Mouse (Mus musculus) forebrain, postnatal 0 days (tissue): ENCODE measurements around the gene Gm45521. TPM values are rescaled to one million over a fixed set of nuclear protein-coding genes. Genes with fewer than 3 reads are reported as not detected.

Source experiments
- ATAC-seq: fragments of 200-750 bp; cut with Nextera tagmentation; 2 replicates; pipeline ENCODE4 v1.8.0; 2017; ENCODE audit warnings: mild to moderate bottlenecking, moderate library complexity
- DNase-seq: peaks from one replicate; pipeline ENCODE4 v3.0.0-alpha.2; 2015
- H3K27ac ChIP-seq: fragments of 300-500 bp; sonication (generic); 2 replicates; pipeline ENCODE4 v1.5.1; 2014; ENCODE audit warnings: low read depth, mild to moderate bottlenecking, antibody characterized with exemption, low read length, moderate library complexity, mixed read lengths
- H3K27me3 ChIP-seq: fragments of 300-500 bp; sonication (generic); 2 replicates; pipeline ENCODE4 v1.6.1; 2014; ENCODE audit warnings: mild to moderate bottlenecking, low read length, mixed read lengths; ENCODE audit not compliant: insufficient read depth
- H3K36me3 ChIP-seq: fragments of 300-500 bp; sonication (generic); 2 replicates; pipeline ENCODE4 v1.6.1; 2014; ENCODE audit warnings: mild to moderate bottlenecking, moderate library complexity; ENCODE audit not compliant: insufficient read depth
- H3K4me1 ChIP-seq: fragments of 300-500 bp; sonication (generic); 2 replicates; pipeline ENCODE4 v1.6.1; 2014; ENCODE audit warnings: antibody characterized with exemption; ENCODE audit not compliant: insufficient read depth
- H3K4me2 ChIP-seq: fragments of 300-500 bp; sonication (generic); 2 replicates; pipeline ENCODE4 v1.6.1; 2014; ENCODE audit warnings: low read depth, mild to moderate bottlenecking, moderate library complexity
- H3K4me3 ChIP-seq: fragments of 300-500 bp; sonication (generic); 2 replicates; pipeline ENCODE4 v1.5.1; 2014; ENCODE audit warnings: low read depth, low read length, mixed read lengths
- H3K9ac ChIP-seq: fragments of 300-500 bp; sonication (generic); 2 replicates; pipeline ENCODE4 v1.6.1; 2014; ENCODE audit warnings: mild to moderate bottlenecking
- H3K9me3 ChIP-seq: fragments of 300-500 bp; sonication (generic); 2 replicates; pipeline ENCODE4 v1.6.1; 2016; ENCODE audit warnings: low read length
- CTCF ChIP-seq: sonication (generic); IDR thresholded peaks from 2 replicates; pipeline ENCODE4 v1.5.1; 2016; ENCODE audit warnings: antibody characterized with exemption, control low read depth, low read depth
- WGBS: fragments of 180-500 bp; shearing (Covaris S2); extraction: QIAGEN DNeasy Blood & Tissue Kit; methylation state at CpG from one replicate; pipeline ENCODE4 v1.1.7; 2014; 5-methylcytosine and 5-hydroxymethylcytosine counted together
- polyA plus RNA-seq: library from polyadenylated mRNA; unstranded; fragments of >200 nt; fragmentation: Nextera tagmentation; extraction: Ambion mirVana; gene quantifications from 2 replicates; pipeline ENCODE4 v1.2.1, GENCODE M21; 2015
- total RNA-seq: library from RNA; depleted of rRNA; stranded (reverse); fragments of >200 nt; gene quantifications from 2 replicates; pipeline ENCODE4 v1.2.3, GENCODE M21; 2014

Gene Gm45521
- total and polyA plus RNA-seq, 2 experiments from 2014 or later: not detected

- Histone ChIP-seq H3K9ac (no peak overlapping the region), H3K4me1 (no peaks in the 10 kb centered on the region), H3K4me3 (no peak overlapping the region), H3K27me3 (no peaks in the 10 kb centered on the region), H3K36me3 (no peaks in the 10 kb centered on the region), H3K9me3 (no peaks in the 10 kb centered on the region), H3K4me2 (no peak overlapping the region), H3K27ac (no peak overlapping the region)
- ATAC-seq (no peak), DNase-seq (no peak)
- TF ChIP-seq CTCF: no peak
- 84% methylated on average over 1 of the region's 1 CpGs for WGBS
Observed at GRCm38 (mm10) chr14:7981226-7981625, 24.1 kb downstream of the Gm45521 start.

GRCm38 (mm10) chr14:7986913-7987312 is 29.8 kb downstream of the Gm45521 start:
- Histone ChIP-seq H3K36me3 (no peaks in the 10 kb centered on the region), H3K27ac (no peak overlapping the region), H3K9ac (no peak overlapping the region), H3K4me1 (no peaks in the 10 kb centered on the region), H3K4me3 (no peak overlapping the region), H3K27me3 (no peaks in the 10 kb centered on the region), H3K4me2 (no peak overlapping the region), H3K9me3 (no peaks in the 10 kb centered on the region)
- 94% methylated on average over 6 of the region's 6 CpGs for WGBS
- no peak for TF ChIP-seq CTCF
- no peak for ATAC-seq
- DNase-seq: no peak

- DNase-seq (no peak), ATAC-seq (no peak)
- Histone ChIP-seq H3K27ac (no peak overlapping the region), H3K4me3 (no peak overlapping the region), H3K9me3 (no peaks in the 10 kb centered on the region), H3K4me2 (no peak overlapping the region), H3K27me3 (no peaks in the 10 kb centered on the region), H3K9ac (no peak overlapping the region), H3K36me3 (no peaks in the 10 kb centered on the region), H3K4me1 (no peaks in the 10 kb centered on the region)
- 68% methylated on average over 1 of the region's 1 CpGs for WGBS
- TF ChIP-seq CTCF: no peak
Observed at GRCm38 (mm10) chr14:7989371-7989770, 32.3 kb downstream of the Gm45521 start.

- TF ChIP-seq CTCF: no peak
- Histone ChIP-seq H3K4me1 (no peaks in the 10 kb centered on the region), H3K9ac (no peak overlapping the region), H3K36me3 (no peaks in the 10 kb centered on the region), H3K4me2 (no peak overlapping the region), H3K9me3 (no peaks in the 10 kb centered on the region), H3K4me3 (no peak overlapping the region), H3K27me3 (no peaks in the 10 kb centered on the region), H3K27ac (no peak overlapping the region)
- 79% methylated on average over 3 of the region's 3 CpGs for WGBS
- DNase-seq (no peak), ATAC-seq (no peak)
Observed at GRCm38 (mm10) chr14:7989961-7990360, 32.9 kb downstream of the Gm45521 start.

- Histone ChIP-seq H3K4me2 (no peak overlapping the region), H3K27me3 (no peaks in the 10 kb centered on the region), H3K4me3 (no peak overlapping the region), H3K36me3 (no peaks in the 10 kb centered on the region), H3K9ac (no peak overlapping the region), H3K9me3 (no peaks in the 10 kb centered on the region), H3K27ac (no peak overlapping the region), H3K4me1 (no peaks in the 10 kb centered on the region)
- DNase-seq (no peak), ATAC-seq (no peak)
- no peak for TF ChIP-seq CTCF
- 93% methylated on average over 5 of the region's 5 CpGs for WGBS
Observed at GRCm38 (mm10) chr14:7991108-7991776, 34.2 kb downstream of the Gm45521 start.

- no peak for TF ChIP-seq CTCF
- no peak overlapping the region for H3K27ac ChIP-seq
- WGBS: 74% methylated on average over 6 of the region's 6 CpGs
Observed at GRCm38 (mm10) chr14:7992158-7992557, 35.1 kb downstream of the Gm45521 start.

GRCm38 (mm10) chr14:7994271-7994767 is 37.2 kb downstream of the Gm45521 start, which contains the start of gene Dnase1l3:
Dnase1l3 (minus strand) TSS chr14:7994573.
- TF ChIP-seq CTCF: peak; percentile 39
- no peak within 1 kb of the TSS for H3K9ac ChIP-seq
- 78% methylated on average over 8 of the region's 8 CpGs for WGBS
- H3K27ac ChIP-seq: no peak within 1 kb of the TSS
- H3K4me1 ChIP-seq: 0 out of 2 replicates have a peak, but pooled peaks cover 2% of the 10 kb centered on the region
- H3K4me3 ChIP-seq: no peak within 1 kb of the TSS
- no peaks in the 10 kb centered on the region for H3K9me3 ChIP-seq
- no peak within 1 kb of the TSS for H3K4me2 ChIP-seq
- H3K36me3 ChIP-seq: no peaks in the 10 kb centered on the region
- no peaks in the 10 kb centered on the region for H3K27me3 ChIP-seq
- ATAC-seq (no peak), DNase-seq (no peak)

More at GRCm38 (mm10) chr14:7992158-7992557, 35.1 kb downstream of the Gm45521 start:
- H3K27me3 ChIP-seq: no peaks in the 10 kb centered on the region
- H3K4me3 ChIP-seq: no peak overlapping the region
- no peak for ATAC-seq
- H3K9me3 ChIP-seq: no peaks in the 10 kb centered on the region
- H3K4me1 ChIP-seq: no peaks in the 10 kb centered on the region
- H3K4me2 ChIP-seq: no peak overlapping the region
- H3K36me3 ChIP-seq: no peaks in the 10 kb centered on the region
- H3K9ac ChIP-seq: no peak overlapping the region
- no peak for DNase-seq
